Mouse (Mus musculus): Measurements from ENCODE around the gene Ccdc177. TPM values are rescaled to one million over a fixed set of nuclear protein-coding genes. Genes with fewer than 3 reads are reported as not detected.

Gene Ccdc177
- polyA plus RNA-seq, 1 experiment from 2014 or later: 0.11 TPM

GRCm38 (mm10) chr12:80721458-80721857 lies 39.0 kb downstream of the Ccdc177 start:
- no peak for ATAC-seq (ENCODE audit: low FRiP score, low TSS enrichment)
- H3K27ac ChIP-seq (ENCODE audit: low read length): no peak overlapping the region
- 87% methylated on average over 15 of the region's 15 CpGs for WGBS
- H3K4me2 ChIP-seq (replicated peaks; ENCODE audit: low read depth, low read length): no peak overlapping the region
- H3K9ac ChIP-seq (replicated peaks; ENCODE audit: low read length): no peak overlapping the region
- no peaks in the 10 kb centered on the region for H3K27me3 ChIP-seq (ENCODE audit: insufficient read depth, low read length)
- H3K4me1 ChIP-seq (ENCODE audit: insufficient read depth, low read length): no peaks in the 10 kb centered on the region; the same call in 1 of the 2 replicates
- H3K9me3 ChIP-seq (ENCODE audit: low read length): no peaks in the 10 kb centered on the region
- H3K36me3 ChIP-seq (ENCODE audit: insufficient read depth, low read length): no peaks in the 10 kb centered on the region
- no peak overlapping the region for H3K4me3 ChIP-seq (ENCODE audit: low read length)

GRCm38 (mm10) chr12:80720507-80720906 lies 40.0 kb downstream of the Ccdc177 start:
- Histone ChIP-seq H3K36me3 (ENCODE audit: insufficient read depth, low read length) (no peaks in the 10 kb centered on the region), H3K27ac (ENCODE audit: low read length) (no peak overlapping the region), H3K4me3 (ENCODE audit: low read length) (no peak overlapping the region), H3K27me3 (ENCODE audit: insufficient read depth, low read length) (no peaks in the 10 kb centered on the region), H3K4me1 (ENCODE audit: insufficient read depth, low read length) (no peaks in the 10 kb centered on the region; the same call in 1 of the 2 replicates), H3K9ac (replicated peaks; ENCODE audit: low read length) (no peak overlapping the region), H3K4me2 (replicated peaks; ENCODE audit: low read depth, low read length) (no peak overlapping the region), H3K9me3 (ENCODE audit: low read length) (no peaks in the 10 kb centered on the region)
- ATAC-seq (ENCODE audit: low FRiP score, low TSS enrichment): no peak
- WGBS: 61% methylated on average over 12 of the region's 12 CpGs

- no peaks in the 10 kb centered on the region for H3K36me3 ChIP-seq (ENCODE audit: insufficient read depth, low read length)
- H3K9ac ChIP-seq (replicated peaks; ENCODE audit: low read length): no peak overlapping the region
- H3K27me3 ChIP-seq (ENCODE audit: insufficient read depth, low read length): no peaks in the 10 kb centered on the region
- no peak overlapping the region for H3K27ac ChIP-seq (ENCODE audit: low read length)
- H3K4me1 ChIP-seq (ENCODE audit: insufficient read depth, low read length): no peaks in the 10 kb centered on the region; the same call in 1 of the 2 replicates
- WGBS: 43% methylated on average over 2 of the region's 2 CpGs
- H3K4me3 ChIP-seq (ENCODE audit: low read length): no peak overlapping the region
- H3K4me2 ChIP-seq (replicated peaks; ENCODE audit: low read depth, low read length): no peak overlapping the region
- ATAC-seq (ENCODE audit: low FRiP score, low TSS enrichment): no peak
- no peaks in the 10 kb centered on the region for H3K9me3 ChIP-seq (ENCODE audit: low read length)
These were observed 41.3 kb downstream of the Ccdc177 start for GRCm38 (mm10) chr12:80719141-80719540.

- no peak overlapping the region for H3K4me3 ChIP-seq (ENCODE audit: low read length)
- no peak overlapping the region for H3K9ac ChIP-seq (replicated peaks; ENCODE audit: low read length)
- no peak overlapping the region for H3K27ac ChIP-seq (ENCODE audit: low read length)
- ATAC-seq (ENCODE audit: low FRiP score, low TSS enrichment): no peak
- no peaks in the 10 kb centered on the region for H3K36me3 ChIP-seq (ENCODE audit: insufficient read depth, low read length)
- no peaks in the 10 kb centered on the region for H3K27me3 ChIP-seq (ENCODE audit: insufficient read depth, low read length)
- WGBS: 61% methylated on average over 6 of the region's 6 CpGs
- H3K4me1 ChIP-seq (ENCODE audit: insufficient read depth, low read length): no peaks in the 10 kb centered on the region; the same call in 1 of the 2 replicates
- no peaks in the 10 kb centered on the region for H3K9me3 ChIP-seq (ENCODE audit: low read length)
- H3K4me2 ChIP-seq (replicated peaks; ENCODE audit: low read depth, low read length): no peak overlapping the region
These were observed 44.6 kb downstream of the Ccdc177 start for GRCm38 (mm10) chr12:80715915-80716314.

GRCm38 (mm10) chr12:80706915-80707604 lies 53.4 kb downstream of the Ccdc177 start:
- no peaks in the 10 kb centered on the region for H3K9me3 ChIP-seq (ENCODE audit: low read length)
- H3K4me2 ChIP-seq (replicated peaks; ENCODE audit: low read depth, low read length): no peak overlapping the region
- peaks cover 9% of the 10 kb centered on the region; the same call in 1 of the 2 replicates for H3K4me1 ChIP-seq (ENCODE audit: insufficient read depth, low read length)
- H3K36me3 ChIP-seq (ENCODE audit: insufficient read depth, low read length): no peaks in the 10 kb centered on the region
- H3K27me3 ChIP-seq (ENCODE audit: insufficient read depth, low read length): no peaks in the 10 kb centered on the region
- no peak for ATAC-seq (ENCODE audit: low FRiP score, low TSS enrichment)
- H3K9ac ChIP-seq (replicated peaks; ENCODE audit: low read length): no peak overlapping the region
- 31% methylated on average over 6 of the region's 6 CpGs for WGBS
- no peak overlapping the region for H3K4me3 ChIP-seq (ENCODE audit: low read length)
- no peak overlapping the region for H3K27ac ChIP-seq (ENCODE audit: low read length)

GRCm38 (mm10) chr12:80706208-80706914 lies 54.1 kb downstream of the Ccdc177 start:
- no peak overlapping the region for H3K4me2 ChIP-seq (replicated peaks; ENCODE audit: low read depth, low read length)
- no peak overlapping the region for H3K27ac ChIP-seq (ENCODE audit: low read length)
- WGBS: 47% methylated on average over 11 of the region's 11 CpGs

More at GRCm38 (mm10) chr12:80706208-80706914, 54.1 kb downstream of the Ccdc177 start:
- Histone ChIP-seq H3K9me3 (ENCODE audit: low read length) (no peaks in the 10 kb centered on the region), H3K4me1 (ENCODE audit: insufficient read depth, low read length) (peaks cover 9% of the 10 kb centered on the region; the same call in 1 of the 2 replicates), H3K9ac (replicated peaks; ENCODE audit: low read length) (no peak overlapping the region; the same call in 1 of the 2 replicates), H3K27me3 (ENCODE audit: insufficient read depth, low read length) (no peaks in the 10 kb centered on the region), H3K4me3 (ENCODE audit: low read length) (no peak overlapping the region), H3K36me3 (ENCODE audit: insufficient read depth, low read length) (no peaks in the 10 kb centered on the region)
- peak; percentile 46 for ATAC-seq (ENCODE audit: low FRiP score, low TSS enrichment)

Other genes with a start within 250 kb of the Ccdc177 start
- 8.3 and 9.0 TPM in 2 replicates for gene Galnt16, start 242.4 kb downstream of the Ccdc177 start, polyA plus RNA-seq (2015; fragmentation: Nextera tagmentation; extraction: Ambion mirVana)
- gene Slc39a9, start 116.8 kb downstream of the Ccdc177 start, polyA plus RNA-seq (2015; fragmentation: Nextera tagmentation; extraction: Ambion mirVana): 32.0 and 34.8 TPM in 2 replicates
- 279 and 331 TPM in 2 replicates for gene Erh, start 116.3 kb downstream of the Ccdc177 start, polyA plus RNA-seq (2015; fragmentation: Nextera tagmentation; extraction: Ambion mirVana)
- 2.7 TPM in 2 replicates for gene Plekhd1, start 68.1 kb downstream of the Ccdc177 start, polyA plus RNA-seq (2015; fragmentation: Nextera tagmentation; extraction: Ambion mirVana)
- gene Susd6, start 29.8 kb upstream of the Ccdc177 start, polyA plus RNA-seq (2015; fragmentation: Nextera tagmentation; extraction: Ambion mirVana): 17.1 and 19.5 TPM in 2 replicates
- 513 and 576 TPM in 2 replicates for gene Srsf5, start 184.8 kb upstream of the Ccdc177 start, polyA plus RNA-seq (2015; fragmentation: Nextera tagmentation; extraction: Ambion mirVana)
- gene Slc10a1, start 208.0 kb upstream of the Ccdc177 start, polyA plus RNA-seq (2015; fragmentation: Nextera tagmentation; extraction: Ambion mirVana): 0.82 and 1.2 TPM in 2 replicates